ENCODE assay signal across 10 mouse cellular contexts in genomic region chr4:129822324-129822723, GRCm38 (mm10). TPM values are rescaled to one million over a fixed set of nuclear protein-coding genes. Genes with fewer than 3 reads are reported as not detected.
A peak's percentile ranks its signal among the peaks of the same experiment; 100 is the strongest.
DNase-seq lines count a peak whose midpoint lies in the region; ATAC-seq and TF ChIP-seq lines count a peak whose summit lies in the region.
"Had no signal": no experiment of that assay in that cellular context is flagged by ENCODE, and none has a peak within 500 bp of the region (broad histone marks: within the 10 kb centered on the region; RNA-seq: fewer than 3 reads in every experiment).

No protein-coding gene starts in this region.

- 50% methylated on average over 3 of the region's 3 CpGs for WGBS in kidney, postnatal 0 days
- WGBS in forebrain, embryonic 11.5 days: 79% methylated on average over 3 of the region's 3 CpGs
- WGBS in limb, embryonic 12.5 days: 57% methylated on average over 3 of the region's 3 CpGs
- 57% methylated on average over 3 of the region's 3 CpGs for WGBS in neural tube, embryonic 15.5 days

- H3K9me3 ChIP-seq in kidney, postnatal 0 days (replicated peaks; ENCODE audit: low read length): no peaks in the 10 kb centered on the region
- no peaks in the 10 kb centered on the region for H3K9me3 ChIP-seq in forebrain, embryonic 11.5 days (ENCODE audit: control insufficient read depth, low read length)
- no peaks in the 10 kb centered on the region for H3K9me3 ChIP-seq in limb, embryonic 12.5 days
- H3K9me3 ChIP-seq in neural tube, embryonic 15.5 days (replicated peaks): no peaks in the 10 kb centered on the region

- peaks cover 26% of the 10 kb centered on the region for H3K4me1 ChIP-seq in kidney, postnatal 0 days (replicated peaks; ENCODE audit: insufficient read depth, low read length)
- H3K4me1 ChIP-seq in forebrain, embryonic 11.5 days (replicated peaks; ENCODE audit: control insufficient read depth, insufficient read depth, low read length): peaks cover 10% of the 10 kb centered on the region; the same call in 1 of the 2 replicates
- H3K4me1 ChIP-seq in limb, embryonic 12.5 days (replicated peaks): peaks cover 50% of the 10 kb centered on the region
- peaks cover 47% of the 10 kb centered on the region for H3K4me1 ChIP-seq in neural tube, embryonic 15.5 days

- H3K27ac ChIP-seq in kidney, postnatal 0 days: no peak overlapping the region
- no peak overlapping the region for H3K27ac ChIP-seq in forebrain, embryonic 11.5 days (ENCODE audit: low read depth, low read length)
- no peak overlapping the region for H3K27ac ChIP-seq in limb, embryonic 12.5 days
- no peak overlapping the region for H3K27ac ChIP-seq in neural tube, embryonic 15.5 days (replicated peaks)

- H3K36me3 ChIP-seq in kidney, postnatal 0 days (ENCODE audit: insufficient read depth, low read length): no peaks in the 10 kb centered on the region
- no peaks in the 10 kb centered on the region for H3K36me3 ChIP-seq in forebrain, embryonic 11.5 days (ENCODE audit: control insufficient read depth, insufficient read depth, low read length)
- H3K36me3 ChIP-seq in limb, embryonic 12.5 days: no peaks in the 10 kb centered on the region
- no peaks in the 10 kb centered on the region for H3K36me3 ChIP-seq in neural tube, embryonic 15.5 days

- H3K4me3 ChIP-seq in kidney, postnatal 0 days (replicated peaks; ENCODE audit: low read depth, low read length): peak overlapping the region; percentile 88; the same call in 1 of the 2 replicates
- 0 out of 2 replicates have a peak overlapping the region, but pooled peaks have one; percentile 94 for H3K4me3 ChIP-seq in forebrain, embryonic 11.5 days (ENCODE audit: low read depth, low read length)
- peak overlapping the region; percentile 89 for H3K4me3 ChIP-seq in limb, embryonic 12.5 days (replicated peaks)
- H3K4me3 ChIP-seq in neural tube, embryonic 15.5 days (replicated peaks): 0 out of 2 replicates have a peak overlapping the region, but pooled peaks have one; percentile 0

- no peak for ATAC-seq in kidney, postnatal 0 days (replicated peaks; ENCODE audit: low FRiP score, low read depth)
- ATAC-seq in forebrain, embryonic 11.5 days (replicated peaks; ENCODE audit: low FRiP score): no peak
- ATAC-seq in limb, embryonic 12.5 days (ENCODE audit: insufficient number of reproducible peaks, insufficient read depth, low FRiP score, low TSS enrichment, low read depth): no peak
- no peak for ATAC-seq in neural tube, embryonic 15.5 days (ENCODE audit: low FRiP score)
- ATAC-seq in frontal cortex, adult (ENCODE audit: low TSS enrichment): no peak

- DNase-seq in kidney, postnatal 0 days (ENCODE audit: low spot score): no peak
- DNase-seq in kidney, postnatal 14 days: no peak
- no peak for DNase-seq in forebrain, embryonic 11.5 days (ENCODE audit: low spot score)
- DNase-seq in right cerebral cortex, postnatal 4 days: no peak
- no peak for DNase-seq in cerebellum, adult 11-12 months
- DNase-seq: lung, postnatal 14 days; thymus, adult 18-20 months had no signal

- peak overlapping the region; percentile 62 for H3K4me2 ChIP-seq in kidney, postnatal 0 days (ENCODE audit: low read length)
- no peak overlapping the region for H3K4me2 ChIP-seq in forebrain, embryonic 11.5 days (ENCODE audit: low read depth, low read length, severe bottlenecking)
- peak overlapping the region; percentile 58 for H3K4me2 ChIP-seq in limb, embryonic 12.5 days
- peak overlapping the region; percentile 88 for H3K4me2 ChIP-seq in neural tube, embryonic 15.5 days

- no peak overlapping the region for H3K9ac ChIP-seq in kidney, postnatal 0 days (ENCODE audit: low read depth, low read length)
- peak overlapping the region; percentile 23; the same call in 1 of the 2 replicates for H3K9ac ChIP-seq in forebrain, embryonic 11.5 days (ENCODE audit: low read length)
- 0 out of 2 replicates have a peak overlapping the region, but pooled peaks have one; percentile 32 for H3K9ac ChIP-seq in limb, embryonic 12.5 days (replicated peaks)
- H3K9ac ChIP-seq in neural tube, embryonic 15.5 days (replicated peaks): no peak overlapping the region

- H3K27me3 ChIP-seq in kidney, postnatal 0 days (ENCODE audit: insufficient read depth, low read length): no peaks in the 10 kb centered on the region
- no peaks in the 10 kb centered on the region for H3K27me3 ChIP-seq in forebrain, embryonic 11.5 days (ENCODE audit: control insufficient read depth, insufficient read depth, low read length)
- H3K27me3 ChIP-seq in limb, embryonic 12.5 days: no peaks in the 10 kb centered on the region
- H3K27me3 ChIP-seq in neural tube, embryonic 15.5 days (replicated peaks): no peaks in the 10 kb centered on the region

- TF ChIP-seq CTCF in kidney, postnatal 0 days (IDR thresholded peaks at IDR 0.05; ENCODE audit: low read depth): no peak

RNA-seq across cellular contexts. Expression of gene Ptp4a2, which starts 11.3 kb away (rescaled TPM):
- 383 and 402 TPM in 2 replicates for polyA plus RNA-seq in kidney, postnatal 0 days (2015; fragmentation: Nextera tagmentation; extraction: Ambion mirVana)
- 355 and 395 TPM in 2 replicates for polyA plus RNA-seq in forebrain, embryonic 11.5 days (2014; fragmentation: Nextera tagmentation; extraction: Ambion mirVana)
- polyA plus RNA-seq in limb, embryonic 12.5 days (2016; fragmentation: Nextera tagmentation; extraction: Ambion mirVana): 327 and 335 TPM in 2 replicates
- polyA plus RNA-seq in neural tube, embryonic 15.5 days (2015; fragmentation: Nextera tagmentation; extraction: Ambion mirVana): 217 and 247 TPM in 2 replicates

Comparison
In these comparisons a context has a peak if more than half of its experiments do, and no peak if none do; other contexts are left out.
1. H3K4me3 ChIP-seq: peak in every context shown above with its lines; median percentile 94 in forebrain, embryonic 11.5 days; 89 in limb, embryonic 12.5 days; 88 in kidney, postnatal 0 days; 0 in neural tube, embryonic 15.5 days.
2. H3K9ac ChIP-seq: peak in forebrain, embryonic 11.5 days (single experiment) and limb, embryonic 12.5 days (single experiment); none in kidney, postnatal 0 days (single experiment) and neural tube, embryonic 15.5 days (single experiment).